Mouse (Mus musculus): ENCODE measurements at regions not wholly inside any gene's neighbourhood (a gene's known extent, or its start where the extent isn't known, plus 50 kb on each side); places are given as distances from the start of the nearest gene placed in this dataset.

DNA sequence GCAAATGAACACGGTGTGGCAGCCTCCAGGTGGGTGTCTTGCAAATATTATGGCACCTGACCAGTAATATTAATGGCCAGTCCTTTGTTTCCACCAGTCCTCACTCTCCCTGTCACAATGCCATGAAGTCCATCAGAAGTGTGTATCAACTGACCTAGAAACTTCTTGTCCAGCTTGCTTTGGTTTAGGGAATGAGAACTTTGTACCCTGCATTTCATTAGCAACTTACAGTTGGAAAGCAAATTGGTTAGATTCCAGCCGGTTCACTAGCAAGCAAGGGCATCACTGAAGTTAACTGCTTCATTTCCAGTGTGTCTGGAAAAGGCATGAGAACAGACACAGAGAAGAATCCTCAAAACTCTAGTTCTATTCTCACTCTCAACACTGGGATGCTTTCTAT, 178.1 kb upstream of the Lyplal1 start:
- no peak for DNase-seq (ENCODE audit: low spot score in 2 of 2)

GRCm38 (mm10) chr1:186294635-186295034, 177.5 kb upstream of the Lyplal1 start:
- DNase-seq (ENCODE audit: low spot score in 2 of 2), result no peak

DNA sequence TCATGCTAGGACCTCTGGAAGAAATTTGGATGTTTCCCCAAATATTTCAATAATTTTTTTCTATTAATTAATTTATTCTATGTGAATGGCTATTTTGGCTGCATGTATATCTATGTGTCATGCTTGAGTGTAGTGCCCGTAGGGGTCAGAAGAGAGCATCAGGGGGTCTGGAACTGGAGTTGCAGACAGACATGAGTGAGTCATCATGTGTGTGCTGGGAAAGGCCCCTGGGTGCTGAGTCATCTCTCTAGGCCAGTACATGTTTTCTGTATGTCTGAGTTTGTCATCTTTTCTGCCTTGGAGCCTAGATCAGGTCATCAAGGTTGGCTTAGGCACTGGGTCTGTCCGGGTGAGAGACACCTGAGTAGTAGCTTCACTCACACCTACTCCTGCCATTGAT, 172.0 kb upstream of the Lyplal1 start:
- DNase-seq (ENCODE audit: low spot score in 2 of 2), result no peak

- no peak for DNase-seq (ENCODE audit: low spot score in 2 of 2)
Observed at GRCm38 (mm10) chr1:186287831-186288230, 170.7 kb upstream of the Lyplal1 start.

- DNase-seq (ENCODE audit: low spot score in 2 of 2), result no peak
Observed at GRCm38 (mm10) chr1:186286401-186286800, 169.3 kb upstream of the Lyplal1 start.

GRCm38 (mm10) chr1:186277981-186278634, 161.0 kb upstream of the Lyplal1 start:
- DNase-seq (ENCODE audit: low spot score in 2 of 2), result no peak

DNA sequence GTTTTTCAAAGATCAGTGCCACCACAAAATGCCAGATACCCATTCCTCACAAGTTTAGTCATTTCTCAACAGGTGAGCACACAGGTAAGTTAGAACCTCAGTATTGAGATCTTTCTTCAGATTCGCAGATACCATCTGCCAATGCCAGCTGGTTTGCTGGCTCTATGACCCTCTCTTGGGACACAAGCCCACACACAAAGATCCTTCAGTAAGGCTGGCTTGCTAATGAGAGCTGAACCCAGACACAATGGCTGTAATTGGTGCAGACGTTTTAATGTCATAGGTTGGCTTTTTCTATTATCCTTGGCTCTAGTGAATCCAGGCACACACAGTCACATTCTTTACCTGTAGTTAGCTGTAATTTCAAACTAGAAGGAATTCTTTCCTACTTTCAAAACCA, 154.3 kb upstream of the Lyplal1 start:
- DNase-seq (ENCODE audit: low spot score in 2 of 2), result no peak

DNA sequence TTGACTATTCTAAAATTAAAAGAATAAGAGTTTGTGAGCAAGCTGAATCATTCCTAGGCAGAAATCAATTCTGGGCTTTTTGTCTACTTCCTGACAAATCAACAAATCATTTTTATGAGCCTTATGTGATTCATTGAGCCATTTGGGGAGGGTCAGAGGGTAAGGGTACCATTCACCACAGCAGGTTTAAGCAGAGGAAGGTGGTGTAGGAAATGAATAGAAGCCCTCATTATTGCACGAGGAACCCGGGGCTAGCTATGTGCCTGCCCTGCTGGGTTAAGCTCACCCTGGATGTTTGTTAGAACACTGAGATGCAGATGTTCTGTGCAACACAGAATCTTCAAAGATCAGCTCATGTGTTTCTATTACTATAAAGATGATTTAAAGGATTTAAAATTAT, 150.2 kb upstream of the Lyplal1 start:
- no peak for DNase-seq (ENCODE audit: low spot score in 2 of 2)

GRCm38 (mm10) chr1:186264639-186265038, 147.5 kb upstream of the Lyplal1 start:
- DNase-seq (ENCODE audit: low spot score in 2 of 2), result peak; percentile 29 to 38

GRCm38 (mm10) chr1:186263955-186264354, 146.8 kb upstream of the Lyplal1 start:
- DNase-seq (ENCODE audit: low spot score in 2 of 2), result no peak

DNA sequence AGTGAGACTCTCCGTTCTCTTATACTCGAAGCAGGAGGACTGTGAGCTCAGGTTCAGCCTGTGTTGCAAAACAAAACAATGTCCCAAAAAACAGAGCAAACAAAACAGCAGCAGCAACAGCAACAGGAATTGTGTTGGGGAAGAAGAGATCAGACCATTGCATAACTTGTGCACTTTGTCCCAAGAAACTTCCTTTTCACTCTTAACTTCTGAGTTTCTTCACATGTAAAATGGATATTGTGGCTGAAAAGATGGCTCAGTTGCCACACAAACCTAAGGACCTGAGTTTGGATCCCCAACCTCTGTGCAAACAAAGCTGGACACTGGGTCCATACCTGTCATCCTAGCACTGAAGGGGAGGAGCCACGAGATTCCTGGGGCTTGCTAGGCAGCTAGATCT, 146.1 kb upstream of the Lyplal1 start:
- DNase-seq (ENCODE audit: low spot score in 2 of 2), result no peak

- DNase-seq (ENCODE audit: low spot score in 2 of 2), result no peak
Observed at GRCm38 (mm10) chr1:186262040-186262439, 144.9 kb upstream of the Lyplal1 start.

GRCm38 (mm10) chr1:186261326-186261833, 144.3 kb upstream of the Lyplal1 start:
- DNase-seq (ENCODE audit: low spot score in 2 of 2), result peak; percentile 35 to 39

GRCm38 (mm10) chr1:186257611-186258010, 140.5 kb upstream of the Lyplal1 start:
- DNase-seq (ENCODE audit: low spot score in 2 of 2), result no peak

DNA sequence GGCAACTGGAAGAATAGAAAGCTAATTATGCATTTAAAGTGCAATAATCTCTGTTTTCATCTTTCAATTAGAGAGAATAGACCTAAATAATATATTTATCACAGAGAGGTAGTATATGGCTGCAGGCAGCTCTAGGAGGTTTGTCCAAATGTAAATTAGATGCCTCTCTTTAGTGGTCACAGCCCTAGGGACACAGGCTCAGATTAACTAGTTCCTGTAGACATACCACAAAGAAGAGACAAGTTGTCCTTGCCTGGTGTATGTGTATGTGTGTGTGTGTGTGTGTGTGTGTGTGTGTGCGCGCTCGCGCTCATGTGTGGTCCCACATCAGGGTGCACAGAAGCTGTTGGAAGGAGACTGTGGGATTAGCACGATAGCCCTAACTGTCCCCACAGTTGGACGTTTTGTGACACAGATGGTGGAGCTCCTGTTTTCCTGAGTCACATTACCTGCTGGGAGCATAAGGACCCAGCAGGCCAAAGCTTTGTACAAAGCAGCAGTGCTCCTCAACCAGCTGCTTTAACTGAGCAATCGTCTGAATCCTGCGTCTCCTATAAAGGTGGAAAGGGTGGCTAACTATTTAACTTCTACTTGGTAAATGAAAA, 138.5 kb upstream of the Lyplal1 start:
- no peak for DNase-seq (ENCODE audit: low spot score in 2 of 2)

DNA sequence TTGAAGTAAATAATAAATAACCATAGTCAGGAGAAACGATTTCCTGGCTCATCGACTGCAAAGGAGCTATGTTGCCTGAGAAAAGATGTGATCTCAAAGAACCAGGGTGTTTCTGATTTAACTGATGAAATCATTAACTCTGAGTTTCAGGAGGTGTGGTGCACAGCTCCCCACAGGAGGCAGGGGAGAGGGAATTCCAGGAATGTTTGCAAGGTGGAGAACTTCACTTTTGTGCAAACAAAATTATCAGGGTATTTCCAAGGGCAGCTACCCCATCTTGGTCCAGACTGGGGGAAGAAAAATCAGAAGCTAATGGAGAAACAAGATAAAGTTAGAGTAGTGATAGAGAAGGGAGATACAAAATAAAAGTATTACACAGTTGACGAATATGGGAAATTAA, 137.4 kb upstream of the Lyplal1 start:
- no peak for DNase-seq (ENCODE audit: low spot score in 2 of 2)

DNA sequence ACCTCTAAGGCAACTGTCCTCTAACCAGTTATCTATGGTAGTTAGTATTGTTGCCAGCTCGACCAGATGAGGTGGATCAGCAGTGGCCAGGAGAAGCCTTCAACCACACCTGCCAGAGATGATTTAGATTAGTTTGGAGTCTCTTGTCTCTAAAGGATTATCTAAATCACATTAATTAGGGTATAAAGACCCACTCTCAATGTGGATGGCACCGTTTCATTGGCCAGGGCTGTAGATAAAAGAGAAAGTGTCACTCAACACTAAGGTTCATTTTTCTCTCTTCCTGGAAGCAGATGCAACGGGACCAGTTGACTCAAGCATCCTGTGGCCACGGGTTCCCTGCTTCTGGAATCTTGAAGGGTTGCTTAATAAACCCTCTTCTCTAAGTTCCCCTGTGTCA, 135.4 kb upstream of the Lyplal1 start:
- DNase-seq (ENCODE audit: low spot score in 2 of 2), result no peak

DNA sequence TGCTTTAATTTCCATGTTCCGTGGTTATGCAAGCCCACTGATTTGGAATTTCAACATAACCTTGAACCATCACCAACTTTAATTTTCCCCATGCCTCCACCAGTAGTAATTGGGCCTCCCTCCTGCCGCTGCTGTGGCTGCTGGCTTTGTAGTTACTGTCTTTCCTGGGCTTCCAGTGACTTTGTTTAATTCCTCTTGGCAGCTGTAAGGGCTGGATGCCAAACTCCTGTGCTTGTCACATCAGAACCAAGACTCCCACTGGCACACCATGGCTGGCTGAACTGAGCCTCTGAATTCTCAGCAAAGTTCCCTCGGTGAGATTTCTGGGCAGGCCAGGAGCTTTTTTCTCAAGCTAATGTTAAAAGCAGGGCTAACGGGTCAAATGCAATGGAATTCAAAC, 133.2 kb upstream of the Lyplal1 start:
- DNase-seq (ENCODE audit: low spot score in 2 of 2), result peak; percentile 70 to 71

- peak; percentile 30 to 39 for DNase-seq (ENCODE audit: low spot score in 2 of 2)
Observed at GRCm38 (mm10) chr1:186249214-186249613, 132.1 kb upstream of the Lyplal1 start.

GRCm38 (mm10) chr1:186245723-186246440, 128.8 kb upstream of the Lyplal1 start:
- no peak for DNase-seq (ENCODE audit: low spot score in 2 of 2)

DNA sequence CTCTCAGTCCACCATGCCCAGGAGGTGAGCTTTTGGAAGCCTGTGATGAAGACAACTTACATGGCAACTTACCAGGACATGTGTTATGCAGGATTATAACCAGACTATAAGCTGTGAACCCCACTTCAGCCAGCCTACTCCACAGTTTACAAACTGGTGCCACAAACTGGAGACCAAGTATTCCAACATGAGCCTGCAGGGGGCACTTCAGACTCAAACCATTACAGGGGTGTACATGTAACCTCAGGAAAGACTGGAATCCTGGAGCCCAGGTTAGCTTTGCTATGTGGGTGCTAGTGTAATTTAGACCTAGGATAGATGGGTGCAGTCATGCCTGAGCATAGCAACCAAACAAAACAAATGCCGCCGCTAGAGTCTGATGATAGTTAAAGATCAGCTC, 124.0 kb upstream of the Lyplal1 start:
- DNase-seq (ENCODE audit: low spot score in 2 of 2), result peak in 1 of 2 experiments; percentile 28

DNA sequence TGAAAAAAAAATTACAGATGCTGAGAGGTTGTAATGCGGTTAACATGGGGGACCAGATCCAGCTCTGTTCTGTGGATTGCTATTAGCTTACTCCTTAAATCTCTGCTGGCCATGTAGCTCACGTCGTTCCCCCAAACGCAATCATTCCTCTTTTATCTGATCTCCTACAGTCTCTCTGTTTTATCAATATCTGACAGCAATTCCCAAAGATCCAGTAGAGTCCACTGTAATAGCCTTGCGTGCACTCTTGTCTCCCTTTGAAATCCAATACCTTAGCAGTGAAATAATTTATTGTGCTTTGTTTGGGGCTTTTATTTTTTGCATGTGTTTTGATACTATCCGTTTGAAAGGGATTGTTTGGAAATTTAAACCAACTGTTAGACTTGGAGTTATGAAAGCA, 120.4 kb upstream of the Lyplal1 start:
- no peak for DNase-seq (ENCODE audit: low spot score in 2 of 2)

All from right cerebral cortex, postnatal 10 days (tissue).